In the genomic region with DNA sequence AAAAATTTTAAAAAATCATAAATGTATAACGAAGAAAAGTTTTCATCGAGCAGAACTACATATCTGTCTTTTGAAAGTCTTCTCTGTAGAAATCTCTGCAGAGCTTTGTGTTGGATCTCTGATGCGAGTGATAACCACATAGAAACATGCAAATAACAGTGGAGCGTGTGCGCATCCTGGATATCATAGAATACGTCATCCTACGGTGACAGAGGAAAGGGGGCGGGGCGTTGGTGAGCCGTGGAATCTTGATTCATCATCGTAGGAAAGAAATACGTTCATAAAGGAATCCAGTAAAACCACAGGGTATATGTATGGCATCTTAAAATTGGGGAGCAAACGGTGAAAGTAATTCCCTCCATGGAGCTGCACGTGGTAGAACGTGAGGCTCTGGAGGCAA, we compare ENCODE assay signal across 20 mouse cellular contexts. TPM values are rescaled to one million over a fixed set of nuclear protein-coding genes. Genes with fewer than 3 reads are reported as not detected.
DNase-seq lines count a peak whose midpoint lies in the region; ATAC-seq and TF ChIP-seq lines count a peak whose summit lies in the region.
"Had no signal": no experiment of that assay in that cellular context is flagged by ENCODE, and none has a peak within 500 bp of the region (broad histone marks: within the 10 kb centered on the region; RNA-seq: fewer than 3 reads in every experiment).

No protein-coding gene starts in this region.

- no peak for DNase-seq in heart, adult 8-10 months (ENCODE audit: low spot score)
- DNase-seq in B cell, adult 2 months = peak; percentile 34 to 45
- DNase-seq in lung, postnatal 0 days (ENCODE audit: low spot score) = peak; percentile 49
- DNase-seq in cerebellum, postnatal 10 days = no peak
- DNase-seq in testis, postnatal 10 days (ENCODE audit: low spot score) = no peak
- DNase-seq: adrenal gland, postnatal 36 days; cerebellum, postnatal 25 days; heart, postnatal 10 days; kidney, adult 8-10 months; layer of hippocampus, postnatal 36 days; left cerebral cortex, postnatal 4 days; retina, postnatal 1 day; thymus, postnatal 4 days had no signal

- no peak overlapping the region for H3K27ac ChIP-seq in heart, embryonic 15.5 days
- H3K27ac ChIP-seq in lung, postnatal 0 days (ENCODE audit: low read length) = peak overlapping the region; percentile 61; the same call in 1 of the 2 replicates
- H3K27ac ChIP-seq: hindbrain, postnatal 0 days; neural tube, embryonic 15.5 days; stomach, postnatal 0 days had no signal

- ATAC-seq in heart, embryonic 15.5 days (replicated peaks; ENCODE audit: insufficient number of reproducible peaks, insufficient read depth, low FRiP score, low read depth) = no peak
- peak; percentile 54 for ATAC-seq in activated CD4-positive, CD25-positive, alpha-beta regulatory T cell, adult 4 months
- no peak for ATAC-seq in lung, postnatal 0 days
- ATAC-seq: forebrain, embryonic 16.5 days; hindbrain, postnatal 0 days had no signal

- no peak overlapping the region for H3K4me3 ChIP-seq in heart, embryonic 15.5 days
- no peak overlapping the region for H3K4me3 ChIP-seq in lung, postnatal 0 days (ENCODE audit: low read depth, low read length)
- H3K4me3 ChIP-seq: neural tube, embryonic 15.5 days had no signal

- TF ChIP-seq CTCF in lung, postnatal 0 days (IDR thresholded peaks at IDR 0.05) = no peak

- peak overlapping the region; percentile 23; the same call in 1 of the 2 replicates for H3K4me2 ChIP-seq in heart, embryonic 15.5 days
- H3K4me2 ChIP-seq in lung, postnatal 0 days (replicated peaks; ENCODE audit: low read depth, low read length) = no peak overlapping the region
- H3K4me2 ChIP-seq: midbrain, embryonic 11.5 days; neural tube, embryonic 15.5 days had no signal

- no peak overlapping the region for H3K9ac ChIP-seq in heart, embryonic 15.5 days
- H3K9ac ChIP-seq in lung, postnatal 0 days (replicated peaks; ENCODE audit: low read depth) = no peak overlapping the region
- H3K9ac ChIP-seq: neural tube, embryonic 15.5 days had no signal

- H3K4me1 ChIP-seq in heart, embryonic 15.5 days (replicated peaks) = peaks cover 25% of the 10 kb centered on the region
- H3K4me1 ChIP-seq in lung, postnatal 0 days (ENCODE audit: insufficient read depth, low read depth, low read length) = peaks cover 11% of the 10 kb centered on the region; the same call in 1 of the 2 replicates

- H3K9me3 ChIP-seq in heart, embryonic 15.5 days (replicated peaks) = no peaks in the 10 kb centered on the region
- no peaks in the 10 kb centered on the region for H3K9me3 ChIP-seq in lung, postnatal 0 days (ENCODE audit: low read length)
- H3K9me3 ChIP-seq: neural tube, embryonic 15.5 days had no signal

- WGBS in heart, embryonic 15.5 days = 81% methylated on average over 15 of the region's 15 CpGs
- 66% methylated on average over 15 of the region's 15 CpGs for WGBS in lung, postnatal 0 days

- TF ChIP-seq EP300 in lung, postnatal 0 days (IDR thresholded peaks at IDR 0.05) = no peak

- no peaks in the 10 kb centered on the region for H3K36me3 ChIP-seq in heart, embryonic 15.5 days
- no peaks in the 10 kb centered on the region for H3K36me3 ChIP-seq in lung, postnatal 0 days (ENCODE audit: insufficient read depth, low read length)
- H3K36me3 ChIP-seq: neural tube, embryonic 15.5 days had no signal

- H3K27me3 ChIP-seq in heart, embryonic 15.5 days = no peaks in the 10 kb centered on the region
- no peaks in the 10 kb centered on the region for H3K27me3 ChIP-seq in lung, postnatal 0 days (replicated peaks; ENCODE audit: insufficient read depth, low read length)
- H3K27me3 ChIP-seq: neural tube, embryonic 15.5 days had no signal

RNA-seq across cellular contexts. Expression of a gene that starts 2.6 kb away (rescaled TPM):
- polyA plus RNA-seq in heart, embryonic 15.5 days (2015; fragmentation: Nextera tagmentation; extraction: Ambion mirVana) = 48.4 and 51.6 TPM in 2 replicates
- 10 to 100 TPM; 19.8 to 23.7 (median 21.3) TPM for total RNA-seq in heart, adult 8-10 months (2022)
- polyA plus RNA-seq in activated CD4-positive, CD25-positive, alpha-beta regulatory T cell, adult 4 months (2017; shearing (Covaris generic)) = 10 to 100 TPM; 56.3 to 65.1 TPM
- 52.8 and 56.1 TPM in 2 replicates for polyA plus RNA-seq in lung, postnatal 0 days (2015; fragmentation: Nextera tagmentation; extraction: Ambion mirVana)

RNA-seq across cellular contexts. Expression of a gene that starts 17.9 kb away (rescaled TPM):
- polyA plus RNA-seq in heart, embryonic 15.5 days (2015; fragmentation: Nextera tagmentation; extraction: Ambion mirVana) = 195 and 257 TPM in 2 replicates
- 100 to 1,000 TPM; 674 to 810 (median 734) TPM for total RNA-seq in heart, adult 8-10 months (2022)
- polyA plus RNA-seq in activated CD4-positive, CD25-positive, alpha-beta regulatory T cell, adult 4 months (2017; shearing (Covaris generic)) = 10 to 100 TPM; 85.1 to 91.6 TPM
- 80.2 and 84.7 TPM in 2 replicates for polyA plus RNA-seq in lung, postnatal 0 days (2015; fragmentation: Nextera tagmentation; extraction: Ambion mirVana)

RNA-seq across cellular contexts. Expression of a gene that starts 40.8 kb away (rescaled TPM):
- polyA plus RNA-seq in heart, embryonic 15.5 days (2015; fragmentation: Nextera tagmentation; extraction: Ambion mirVana) = 4.2 and 4.6 TPM in 2 replicates
- total RNA-seq in heart, adult 8-10 months (2022) = 10 to 100 TPM in 1 of 4 experiments, 1 to 10 TPM in 3; 7.4 to 10.5 (median 8.8) TPM
- 1 to 10 TPM; 2.2 to 2.5 TPM for polyA plus RNA-seq in activated CD4-positive, CD25-positive, alpha-beta regulatory T cell, adult 4 months (2017; shearing (Covaris generic))
- polyA plus RNA-seq in lung, postnatal 0 days (2015; fragmentation: Nextera tagmentation; extraction: Ambion mirVana) = 2.5 and 2.7 TPM in 2 replicates

Comparison
In these comparisons a context has a peak if more than half of its experiments do, and no peak if none do; other contexts are left out.
1. DNase-seq: peak in B cell, adult 2 months (2 of 2) and lung, postnatal 0 days (single experiment); none in heart, adult 8-10 months (single experiment), cerebellum, postnatal 10 days (0 of 2) and testis, postnatal 10 days (single experiment).